Mouse (Mus musculus) heart, adult 2 months (tissue): ENCODE measurements around the gene Atp2b2. TPM values are rescaled to one million over a fixed set of nuclear protein-coding genes. Genes with fewer than 3 reads are reported as not detected.

ENCODE experiments used
- DNase-seq, 2 experiments: peaks; one replicate each; pipeline ENCODE4 v3.0.0; 2021
- H3K27ac ChIP-seq: fragments of 200-600 bp; 2 replicates; pipeline ENCODE4 v1.8.1; 2022
- H3K27me3 ChIP-seq: fragments of 200-500 bp; 2 replicates; pipeline ENCODE4 v1.6.1; 2012; ENCODE audit warnings: mild to moderate bottlenecking, low read length, inconsistent platforms, mixed read lengths; ENCODE audit not compliant: control insufficient read depth, insufficient read depth
- H3K36me3 ChIP-seq: fragments of 200-500 bp; 2 replicates; pipeline ENCODE4 v1.6.1; 2012; ENCODE audit warnings: low read length, inconsistent platforms; ENCODE audit not compliant: control insufficient read depth, insufficient read depth
- H3K4me1 ChIP-seq: fragments of 200-500 bp; 2 replicates; pipeline ENCODE4 v1.6.1; 2011; ENCODE audit warnings: low read length; ENCODE audit not compliant: control insufficient read depth, insufficient read depth
- H3K4me3 ChIP-seq: fragments of 200-600 bp; 2 replicates; pipeline ENCODE4 v1.8.1; 2022
- H3K79me2 ChIP-seq: fragments of 200-500 bp; replicated peaks from 2 replicates; pipeline ENCODE4 v1.6.1; 2012; ENCODE audit warnings: mild to moderate bottlenecking, inconsistent platforms, low read length, moderate library complexity, mixed read lengths; ENCODE audit not compliant: control insufficient read depth, insufficient read depth
- H3K9ac ChIP-seq: fragments of 200-500 bp; 2 replicates; pipeline ENCODE4 v1.6.1; 2012; ENCODE audit warnings: low read depth, mild to moderate bottlenecking, control low read depth, inconsistent platforms, low read length, mixed read lengths
- CTCF ChIP-seq: fragments of 200-600 bp; IDR thresholded peaks from 2 replicates; pipeline ENCODE4 v1.8.1; 2022; ENCODE audit warnings: antibody characterized with exemption, mild to moderate bottlenecking, moderate library complexity
- EP300 ChIP-seq: fragments of 200-500 bp; IDR thresholded peaks from 2 replicates; pipeline ENCODE4 v1.6.1; 2011; ENCODE audit warnings: low read depth, low read length, control low read depth; ENCODE audit not compliant: insufficient read depth
- POLR2A ChIP-seq: fragments of 200-500 bp; IDR thresholded peaks from 2 replicates; pipeline ENCODE4 v1.6.1; 2011; ENCODE audit warnings: mild to moderate bottlenecking, low read depth, low read length, control low read depth; ENCODE audit not compliant: insufficient read depth
- WGBS: fragments of 180-500 bp; shearing (Covaris S2); methylation state at CpG from one replicate; pipeline ENCODE4 v1.1.7; 2018; 5-methylcytosine and 5-hydroxymethylcytosine counted together
- intact Hi-C: fragments of 180-260 bp; cut with DNase I; formaldehyde crosslinking; loops from one replicate; pipeline ENCODE4 v1.15.1; 2025
- polyA plus RNA-seq: library from polyadenylated mRNA; depleted of rRNA; stranded (reverse); fragments of >200 nt; gene quantifications from 2 replicates; pipeline ENCODE4 v1.2.3, GENCODE M21; 2012
- total RNA-seq, 2 experiments: library from RNA; stranded (reverse); gene quantifications; 2 replicates each; pipeline ENCODE4 v1.2.3; 2021

Atp2b2 gene
- total and polyA plus RNA-seq, 3 experiments = 0.64 to 1.1 (median 0.84) TPM

GRCm38 (mm10) chr6:114074929-114075328 lies 32.5 kb upstream of the Atp2b2 start:
- TF ChIP-seq EP300 (no peak), CTCF (no peak)
- no peak overlapping the region for H3K27ac ChIP-seq

DNA sequence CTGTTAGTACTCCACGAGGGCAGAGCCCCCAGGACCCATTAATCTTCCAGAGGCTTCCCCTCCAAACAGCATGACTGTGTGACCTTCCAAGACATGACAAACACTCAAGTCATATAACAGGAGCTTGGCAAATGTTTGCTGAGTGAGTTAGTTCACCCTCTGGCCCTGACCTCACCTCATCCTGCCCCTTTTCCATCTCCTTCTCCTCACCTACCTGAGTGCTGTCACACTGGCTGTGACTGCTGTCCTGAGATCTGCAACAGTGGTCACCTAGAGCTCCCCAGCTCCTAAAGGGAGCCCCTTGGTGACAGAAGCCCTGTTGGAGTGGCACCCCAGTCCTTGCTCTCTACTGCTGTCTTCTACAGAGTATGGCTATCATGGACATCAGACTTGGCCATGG lies 31.8 kb upstream of the Atp2b2 start:
- intact Hi-C loops = loop anchor here (10.0 kb wide), 1 partner anchor 439 kb away; the partner anchor contains the start of gene Irak2
- 17% methylated on average over 1 of the region's 1 CpGs for WGBS
- H3K27me3 ChIP-seq = no peaks in the 10 kb centered on the region; the same call in 1 of the 2 replicates

More at GRCm38 (mm10) chr6:114074929-114075328, 32.5 kb upstream of the Atp2b2 start:
- Histone ChIP-seq H3K4me1 (no peaks in the 10 kb centered on the region), H3K4me3 (no peak overlapping the region), H3K36me3 (no peaks in the 10 kb centered on the region), H3K27me3 (no peaks in the 10 kb centered on the region; the same call in 1 of the 2 replicates), H3K79me2 (no peaks in the 10 kb centered on the region), H3K9ac (no peak overlapping the region)
- no peak for DNase-seq
- 76% methylated on average over 10 of the region's 10 CpGs for WGBS
- intact Hi-C loops = loop anchor here (10.0 kb wide), 1 partner anchor 440 kb away; the partner anchor contains the start of gene Irak2

GRCm38 (mm10) chr6:114071564-114071963 lies 29.2 kb upstream of the Atp2b2 start:
- Histone ChIP-seq H3K4me3 (no peak overlapping the region), H3K36me3 (no peaks in the 10 kb centered on the region), H3K79me2 (no peaks in the 10 kb centered on the region), H3K9ac (no peak overlapping the region), H3K27ac (no peak overlapping the region), H3K4me1 (no peaks in the 10 kb centered on the region), H3K27me3 (no peaks in the 10 kb centered on the region; the same call in 1 of the 2 replicates)
- peak; percentile 77 for TF ChIP-seq CTCF
- TF ChIP-seq EP300 = no peak
- no peak for TF ChIP-seq POLR2A
- 7% methylated on average over 4 of the region's 4 CpGs for WGBS
- peak in 1 of 2 experiments; percentile 27 for DNase-seq
- intact Hi-C loops = loop anchor here (1.0 to 10.0 kb wide), 2 partner anchors 310 to 437 kb away; partner anchors contain the start of gene Irak2

More for the DNA sequence above, 31.8 kb upstream of the Atp2b2 start:
- no peak for DNase-seq
- H3K4me1 ChIP-seq = no peaks in the 10 kb centered on the region
- no peak overlapping the region for H3K27ac ChIP-seq
- H3K79me2 ChIP-seq = no peaks in the 10 kb centered on the region
- TF ChIP-seq POLR2A = no peak
- TF ChIP-seq EP300 = no peak
- TF ChIP-seq CTCF = no peak
- no peak overlapping the region for H3K9ac ChIP-seq
- H3K4me3 ChIP-seq = no peak overlapping the region
- no peaks in the 10 kb centered on the region for H3K36me3 ChIP-seq

DNA sequence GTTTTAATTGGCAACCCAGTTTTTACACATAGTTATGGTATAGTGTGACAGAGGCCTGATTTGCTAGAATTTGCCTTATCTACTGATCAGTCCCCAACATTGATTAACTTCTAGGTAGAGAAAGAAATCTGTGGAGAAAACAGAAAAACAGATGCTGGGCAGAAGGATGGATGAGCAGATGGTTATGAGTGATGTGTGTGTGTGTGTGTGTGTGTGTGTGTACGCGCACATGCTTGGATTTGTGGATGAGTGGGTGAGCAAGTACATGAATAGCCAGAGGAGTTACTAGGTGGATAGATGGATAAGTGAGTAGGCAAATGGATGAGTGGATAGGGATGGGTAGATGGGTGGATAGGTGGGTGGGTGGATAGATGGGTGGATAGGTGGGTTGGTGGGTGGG lies 20.7 kb upstream of the Atp2b2 start:
- Histone ChIP-seq H3K27ac (no peak overlapping the region), H3K27me3 (no peaks in the 10 kb centered on the region; the same call in 1 of the 2 replicates), H3K36me3 (no peaks in the 10 kb centered on the region), H3K79me2 (no peaks in the 10 kb centered on the region), H3K9ac (no peak overlapping the region), H3K4me1 (no peaks in the 10 kb centered on the region), H3K4me3 (no peak overlapping the region)
- no peak for DNase-seq
- 100% methylated on average over 2 of the region's 2 CpGs for WGBS
- intact Hi-C loops = no loop called here
- TF ChIP-seq POLR2A = no peak
- TF ChIP-seq EP300 = no peak
- TF ChIP-seq CTCF = no peak

- intact Hi-C loops = no loop called here
- Histone ChIP-seq H3K27me3 (no peaks in the 10 kb centered on the region; the same call in 1 of the 2 replicates), H3K27ac (no peak overlapping the region), H3K36me3 (no peaks in the 10 kb centered on the region), H3K9ac (no peak overlapping the region), H3K4me1 (no peaks in the 10 kb centered on the region), H3K79me2 (no peaks in the 10 kb centered on the region), H3K4me3 (no peak overlapping the region)
- no peak for TF ChIP-seq POLR2A
- no peak for TF ChIP-seq EP300
- no peak for TF ChIP-seq CTCF
- DNase-seq = no peak
Observed at GRCm38 (mm10) chr6:114062688-114063087, 20.3 kb upstream of the Atp2b2 start.

DNA sequence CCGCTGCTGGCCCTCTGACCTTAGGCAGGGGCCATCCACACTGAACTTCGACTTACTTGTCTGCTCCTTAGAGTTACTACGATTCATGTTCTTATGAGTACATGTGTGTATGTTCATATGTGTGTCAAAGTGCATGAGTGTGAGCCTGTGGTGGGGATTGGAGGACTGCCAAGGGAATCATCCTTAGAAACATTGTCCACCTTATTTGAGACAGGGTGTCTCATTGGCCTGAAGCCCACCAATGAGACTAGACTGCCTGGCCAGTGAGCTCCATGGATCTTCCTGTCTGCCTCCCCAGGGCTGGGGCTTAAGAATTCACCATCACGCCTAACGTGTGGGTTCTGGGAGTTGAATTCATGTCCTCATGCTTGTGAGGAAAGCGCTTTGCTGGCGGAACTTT lies 16.8 kb upstream of the Atp2b2 start:
- DNase-seq = no peak
- no peak for TF ChIP-seq CTCF
- TF ChIP-seq POLR2A = no peak
- no peak for TF ChIP-seq EP300
- Histone ChIP-seq H3K4me3 (no peak overlapping the region), H3K4me1 (no peaks in the 10 kb centered on the region), H3K27ac (no peak overlapping the region), H3K79me2 (no peaks in the 10 kb centered on the region), H3K27me3 (no peaks in the 10 kb centered on the region; the same call in 1 of the 2 replicates), H3K36me3 (no peaks in the 10 kb centered on the region), H3K9ac (no peak overlapping the region)
- WGBS = 75% methylated on average over 7 of the region's 7 CpGs
- intact Hi-C loops = no loop called here
